Mouse (Mus musculus) kidney, adult 9 months (tissue): Measurements from ENCODE around the gene Vmn2r62.
"Not testable (repeated sequence)": the region's sequence is repeated elsewhere in the genome, so short reads cannot be mapped to it uniquely, and the experiment has no call there.

ENCODE experiments used
- DNase-seq: peaks from one replicate; pipeline ENCODE4 v3.0.0; 2022

Vmn2r62 gene

DNA sequence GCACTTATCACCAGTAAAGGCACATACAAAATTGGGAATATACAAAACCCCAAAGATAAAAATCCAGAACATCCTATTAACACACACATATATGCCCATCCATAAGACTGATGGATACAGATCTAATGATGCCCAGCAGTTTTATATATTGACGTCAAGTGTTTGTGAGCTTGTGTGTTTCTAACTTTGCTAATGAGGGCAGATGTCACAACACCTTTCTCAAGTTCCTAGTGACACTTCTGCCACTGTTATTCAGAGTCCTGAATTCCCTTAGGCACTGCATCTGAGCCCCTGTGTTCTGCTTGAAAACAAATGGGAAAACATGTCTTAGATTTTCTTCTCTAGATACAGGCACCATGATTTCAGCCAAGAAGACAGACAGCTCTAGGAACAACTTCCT is at the start of gene Vmn2r62:
Gene Vmn2r62 (minus strand): TSS at position 101 of the 400 bp plus-strand sequence.
- not testable (repeated sequence) for DNase-seq

DNA sequence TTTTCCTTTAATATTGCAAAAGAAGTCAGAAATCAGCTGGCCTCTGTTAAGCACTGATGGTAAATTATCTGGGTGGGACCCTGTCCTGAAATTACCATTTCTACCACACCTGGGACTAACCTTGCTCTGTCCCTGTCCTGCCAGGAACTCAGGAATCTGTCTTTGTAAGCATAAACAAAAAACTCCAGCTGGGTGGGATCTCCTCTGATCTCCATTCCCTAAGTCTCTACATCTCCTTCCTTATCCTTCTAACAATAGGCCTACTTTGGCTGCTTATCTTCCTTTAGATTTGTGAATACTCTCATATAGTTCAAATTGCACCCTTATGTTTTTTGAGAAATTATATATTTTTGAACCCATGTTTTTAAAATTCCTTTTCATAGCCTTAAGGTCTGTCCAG is 45.0 kb upstream of the Vmn2r62 start:
- DNase-seq = not testable (repeated sequence)

DNA sequence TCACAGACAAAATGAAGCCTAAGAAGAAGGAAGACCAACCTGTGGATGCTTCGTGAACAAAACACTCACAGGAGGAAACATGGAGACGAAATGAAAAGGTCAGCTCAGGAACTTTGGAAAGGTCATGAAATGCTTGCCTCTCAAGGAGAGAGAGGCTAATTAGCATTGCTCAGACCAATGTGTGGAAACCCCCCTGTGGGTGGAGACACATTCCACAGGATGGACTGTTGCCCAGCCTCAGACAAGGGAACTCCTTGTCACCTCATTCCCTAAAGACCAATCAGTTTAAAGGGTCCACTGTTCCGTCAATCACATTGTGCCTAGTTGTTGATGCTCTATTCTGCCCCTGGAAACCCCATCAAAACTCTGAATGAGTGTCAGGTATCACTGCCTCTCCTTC is 38.9 kb upstream of the Vmn2r62 start:
- no peak for DNase-seq

DNA sequence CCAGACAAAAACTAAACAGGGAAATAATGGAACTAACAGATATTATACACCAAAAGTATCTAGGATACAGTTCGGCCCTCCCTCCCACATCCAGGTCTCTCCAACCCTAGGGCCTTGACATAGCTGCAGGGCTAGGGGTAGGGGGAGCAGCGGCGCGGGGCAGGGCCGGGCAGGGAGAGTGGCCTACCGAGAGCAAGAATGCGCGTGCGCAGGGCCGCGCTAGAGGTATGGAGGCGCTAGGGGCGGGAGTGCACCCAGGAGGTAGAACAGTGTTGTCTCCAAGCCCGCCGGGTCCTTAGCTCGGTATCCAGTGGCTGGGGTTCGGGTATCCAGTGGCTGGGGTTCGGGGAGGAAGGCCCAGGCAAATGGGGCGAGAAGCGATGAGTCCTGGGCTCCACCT is 43.5 kb downstream of the Vmn2r62 start:
- DNase-seq = no peak

DNA sequence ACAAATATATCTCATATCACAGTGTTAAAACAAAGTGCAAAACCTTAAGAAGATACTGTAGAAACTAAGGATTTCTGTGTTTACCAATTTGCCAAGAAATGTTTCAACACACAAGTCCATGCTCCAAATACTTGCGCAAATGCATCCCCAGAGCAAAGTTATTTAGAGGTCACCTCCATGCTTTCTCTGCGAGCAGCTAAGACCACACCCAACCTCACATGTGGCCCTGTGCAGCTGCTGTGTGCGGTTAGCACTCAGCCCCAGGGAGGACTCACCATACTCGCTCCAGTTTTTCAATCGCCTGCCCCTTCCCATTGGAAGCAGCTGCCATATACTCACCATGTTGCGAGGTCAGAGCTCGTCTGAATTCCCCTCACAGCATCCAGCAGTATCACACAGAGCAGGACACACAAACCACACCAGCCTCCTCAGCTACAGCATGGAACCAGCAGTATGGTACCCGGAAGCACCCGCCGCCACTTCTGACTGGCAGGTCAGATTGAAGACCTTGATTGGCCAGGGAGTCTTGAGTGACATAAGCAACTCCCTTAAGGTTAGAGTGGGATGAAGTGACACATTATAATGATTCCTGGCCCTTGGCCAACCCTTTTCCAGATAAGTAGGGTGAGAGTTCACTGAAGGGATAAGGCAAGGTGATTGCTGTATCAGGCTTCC is 54.7 kb downstream of the Vmn2r62 start:
- no peak for DNase-seq

DNA sequence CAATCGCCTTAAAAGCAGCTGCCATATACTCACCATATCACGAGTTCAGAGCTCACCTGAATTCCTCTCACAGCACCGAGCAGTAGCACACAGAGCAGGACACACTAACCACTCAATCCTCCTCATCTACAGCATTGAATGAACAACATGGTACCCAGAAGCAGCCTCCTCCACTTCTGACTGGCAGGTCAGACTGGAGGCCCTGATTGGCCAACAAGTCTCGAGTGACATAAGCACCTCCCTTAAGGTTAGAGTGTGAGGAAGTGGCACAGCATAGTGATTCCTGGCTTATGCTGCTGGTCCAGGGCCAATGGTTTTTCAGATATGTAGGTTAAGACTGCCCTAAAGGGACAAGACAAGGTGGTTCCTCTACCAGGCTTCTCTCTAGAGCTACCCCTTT is 66.4 kb downstream of the Vmn2r62 start, which contains the start of gene Gm17067:
Gene Gm17067 (minus strand): TSS at position 101 of the 400 bp plus-strand sequence.
- DNase-seq = not testable (repeated sequence)
